Mouse (Mus musculus): Measurements from ENCODE around the gene Neo1. TPM values are rescaled to one million over a fixed set of nuclear protein-coding genes. Genes with fewer than 3 reads are reported as not detected.

Gene Neo1
- polyA plus RNA-seq (2015; fragmentation: Nextera tagmentation; extraction: Ambion mirVana) = 11.2 and 17.3 TPM in 2 replicates

DNA sequence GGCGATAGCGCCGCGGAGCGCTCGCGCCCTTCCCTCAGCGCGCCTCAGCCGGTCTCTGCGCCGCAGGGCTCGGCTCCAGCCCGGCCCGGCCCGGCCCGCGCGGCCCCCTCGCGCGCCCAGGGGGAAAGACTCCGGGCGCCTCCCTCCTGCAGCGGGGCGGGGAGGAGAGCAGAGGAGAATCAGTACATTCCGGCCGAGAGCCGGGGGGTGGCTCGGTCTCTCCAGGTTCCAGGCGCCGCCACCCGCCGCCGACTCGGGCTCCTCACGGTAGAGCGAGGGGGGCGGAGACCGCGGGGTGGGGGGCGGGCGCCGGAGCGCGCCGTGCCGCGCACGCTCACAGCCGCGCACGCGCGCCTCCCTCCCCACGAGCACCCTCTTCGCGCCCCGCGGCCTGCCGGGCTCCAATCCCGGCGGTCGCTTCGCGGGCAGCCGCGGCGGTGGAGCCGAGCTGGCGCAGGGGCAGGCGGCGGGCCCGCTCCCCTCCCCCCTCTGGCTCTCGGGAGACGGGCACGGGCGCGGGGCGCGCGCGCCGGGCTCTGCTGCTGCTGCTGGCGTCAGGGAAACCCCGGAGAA lies at the start of gene Neo1:
Gene Neo1, minus strand, starts transcription at position 283 of the 573 bp plus-strand sequence.
- Histone ChIP-seq H3K4me3 (ENCODE audit: low read length) (peak within 1 kb of the TSS; percentile 97), H3K27me3 (replicated peaks; ENCODE audit: control insufficient read depth, insufficient read depth, low read length) (no peaks in the 10 kb centered on the region), H3K9ac (ENCODE audit: low read depth, low read length) (peak within 1 kb of the TSS; percentile 96), H3K27ac (ENCODE audit: low read length) (peak within 1 kb of the TSS; percentile 100), H3K4me2 (ENCODE audit: low read depth, low read length) (peak within 1 kb of the TSS; percentile 88), H3K36me3 (ENCODE audit: control insufficient read depth, insufficient read depth, low read length) (no peaks in the 10 kb centered on the region), H3K9me3 (ENCODE audit: control insufficient read depth, low read length) (no peaks in the 10 kb centered on the region), H3K4me1 (ENCODE audit: control insufficient read depth, insufficient read depth, low read length) (peaks cover 9% of the 10 kb centered on the region; the same call in 1 of the 2 replicates)
- whole genome bisulfite sequencing = 0% methylated on average over 70 of the region's 86 CpGs
- ATAC-seq = peak; percentile 93

DNA sequence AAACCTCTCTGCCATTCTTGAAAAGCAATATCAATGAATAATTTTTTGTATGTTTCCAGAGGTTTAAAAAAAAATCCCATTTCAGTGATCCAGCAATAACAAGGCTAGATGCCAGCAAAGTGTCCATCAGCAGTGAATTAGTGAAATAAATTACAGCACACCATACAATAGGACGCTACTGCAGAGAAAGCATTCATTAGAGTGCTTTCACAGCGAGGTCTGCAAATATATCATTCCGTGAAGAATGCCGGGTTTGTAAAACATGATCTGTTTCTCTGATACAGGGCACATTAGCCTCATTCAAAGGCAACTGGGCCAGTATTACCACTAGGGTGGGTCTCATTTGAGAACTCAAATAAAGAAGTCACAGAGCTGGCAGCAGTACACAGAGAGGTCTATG lies 39.4 kb upstream of the Neo1 start:
- Histone ChIP-seq H3K36me3 (ENCODE audit: control insufficient read depth, insufficient read depth, low read length) (no peaks in the 10 kb centered on the region), H3K27me3 (replicated peaks; ENCODE audit: control insufficient read depth, insufficient read depth, low read length) (no peaks in the 10 kb centered on the region), H3K9ac (ENCODE audit: low read depth, low read length) (no peak overlapping the region), H3K27ac (ENCODE audit: low read length) (no peak overlapping the region), H3K4me1 (ENCODE audit: control insufficient read depth, insufficient read depth, low read length) (peaks cover 12% of the 10 kb centered on the region), H3K4me3 (ENCODE audit: low read length) (no peak overlapping the region), H3K4me2 (ENCODE audit: low read depth, low read length) (no peak overlapping the region), H3K9me3 (ENCODE audit: control insufficient read depth, low read length) (no peaks in the 10 kb centered on the region)
- 64% methylated on average over 4 of the region's 4 CpGs for WGBS
- ATAC-seq = no peak

DNA sequence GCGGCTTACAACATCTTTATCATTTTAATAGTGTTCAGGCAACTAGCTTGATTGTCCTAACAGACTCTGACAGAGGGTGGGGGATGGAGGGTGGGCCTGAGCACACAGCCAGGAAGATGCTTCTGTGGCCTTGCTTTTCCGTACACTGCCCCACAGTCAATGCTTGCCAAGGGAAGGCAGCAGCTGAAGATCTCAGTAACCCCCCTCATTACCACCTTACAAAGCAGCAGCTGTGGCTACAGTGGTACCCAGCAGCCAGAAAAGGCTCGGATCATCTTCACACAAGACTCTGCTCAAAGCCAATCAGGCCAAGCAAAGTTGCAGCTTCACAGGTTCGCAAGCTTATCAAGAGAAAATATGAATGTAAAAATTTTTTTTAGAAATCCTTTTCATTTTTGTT lies 37.6 kb upstream of the Neo1 start:
- WGBS = 80% methylated on average over 4 of the region's 4 CpGs
- no peaks in the 10 kb centered on the region for H3K36me3 ChIP-seq (ENCODE audit: control insufficient read depth, insufficient read depth, low read length)
- H3K27ac ChIP-seq (ENCODE audit: low read length) = no peak overlapping the region
- ATAC-seq = no peak
- H3K27me3 ChIP-seq (replicated peaks; ENCODE audit: control insufficient read depth, insufficient read depth, low read length) = no peaks in the 10 kb centered on the region
- H3K4me2 ChIP-seq (ENCODE audit: low read depth, low read length) = no peak overlapping the region
- peaks cover 12% of the 10 kb centered on the region for H3K4me1 ChIP-seq (ENCODE audit: control insufficient read depth, insufficient read depth, low read length)
- no peak overlapping the region for H3K4me3 ChIP-seq (ENCODE audit: low read length)
- H3K9ac ChIP-seq (ENCODE audit: low read depth, low read length) = no peak overlapping the region
- H3K9me3 ChIP-seq (ENCODE audit: control insufficient read depth, low read length) = no peaks in the 10 kb centered on the region

DNA sequence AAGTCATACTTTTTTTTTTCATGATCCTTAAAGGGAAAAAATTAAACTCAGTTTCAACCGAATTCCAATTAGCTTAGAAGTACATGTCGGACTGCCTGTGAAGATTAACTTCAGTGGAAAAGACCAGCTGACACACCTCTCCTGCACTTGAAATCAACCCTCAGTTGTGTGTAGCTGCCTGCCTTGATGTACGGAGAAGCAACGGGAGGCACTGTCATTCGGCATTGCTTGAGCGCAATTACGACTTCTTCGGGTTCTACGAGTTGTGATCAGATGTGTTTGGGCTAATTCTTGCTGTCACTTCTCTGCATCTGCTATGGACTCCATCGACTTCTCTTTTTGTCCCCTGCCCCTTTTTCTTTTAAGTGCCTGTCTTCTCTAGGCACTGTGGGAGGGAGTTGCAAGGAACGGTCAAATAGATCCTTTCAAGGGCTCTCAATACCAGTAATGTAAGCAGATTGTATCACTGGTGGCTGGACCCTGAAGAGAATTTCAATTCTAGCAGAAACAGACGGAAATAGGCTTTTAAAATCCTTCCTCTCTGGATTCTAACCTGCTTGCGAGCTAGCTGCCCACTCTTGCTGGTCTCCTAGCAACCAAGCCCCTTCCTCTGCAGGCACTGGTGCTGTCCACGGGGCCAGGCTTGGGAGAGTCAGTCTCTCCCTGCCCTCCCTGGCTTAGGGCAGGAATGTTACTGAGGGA lies 36.0 kb upstream of the Neo1 start:
- H3K9ac ChIP-seq (ENCODE audit: low read depth, low read length) = peak overlapping the region; percentile 11; the same call in 1 of the 2 replicates
- ATAC-seq = no peak
- no peaks in the 10 kb centered on the region for H3K36me3 ChIP-seq (ENCODE audit: control insufficient read depth, insufficient read depth, low read length)
- H3K4me2 ChIP-seq (ENCODE audit: low read depth, low read length) = peak overlapping the region; percentile 28
- no peak overlapping the region for H3K4me3 ChIP-seq (ENCODE audit: low read length)
- H3K9me3 ChIP-seq (ENCODE audit: control insufficient read depth, low read length) = no peaks in the 10 kb centered on the region
- WGBS = 29% methylated on average over 14 of the region's 14 CpGs
- H3K4me1 ChIP-seq (ENCODE audit: control insufficient read depth, insufficient read depth, low read length) = peaks cover 12% of the 10 kb centered on the region
- H3K27ac ChIP-seq (ENCODE audit: low read length) = 0 out of 2 replicates have a peak overlapping the region, but pooled peaks have one; percentile 4
- no peaks in the 10 kb centered on the region for H3K27me3 ChIP-seq (replicated peaks; ENCODE audit: control insufficient read depth, insufficient read depth, low read length)

DNA sequence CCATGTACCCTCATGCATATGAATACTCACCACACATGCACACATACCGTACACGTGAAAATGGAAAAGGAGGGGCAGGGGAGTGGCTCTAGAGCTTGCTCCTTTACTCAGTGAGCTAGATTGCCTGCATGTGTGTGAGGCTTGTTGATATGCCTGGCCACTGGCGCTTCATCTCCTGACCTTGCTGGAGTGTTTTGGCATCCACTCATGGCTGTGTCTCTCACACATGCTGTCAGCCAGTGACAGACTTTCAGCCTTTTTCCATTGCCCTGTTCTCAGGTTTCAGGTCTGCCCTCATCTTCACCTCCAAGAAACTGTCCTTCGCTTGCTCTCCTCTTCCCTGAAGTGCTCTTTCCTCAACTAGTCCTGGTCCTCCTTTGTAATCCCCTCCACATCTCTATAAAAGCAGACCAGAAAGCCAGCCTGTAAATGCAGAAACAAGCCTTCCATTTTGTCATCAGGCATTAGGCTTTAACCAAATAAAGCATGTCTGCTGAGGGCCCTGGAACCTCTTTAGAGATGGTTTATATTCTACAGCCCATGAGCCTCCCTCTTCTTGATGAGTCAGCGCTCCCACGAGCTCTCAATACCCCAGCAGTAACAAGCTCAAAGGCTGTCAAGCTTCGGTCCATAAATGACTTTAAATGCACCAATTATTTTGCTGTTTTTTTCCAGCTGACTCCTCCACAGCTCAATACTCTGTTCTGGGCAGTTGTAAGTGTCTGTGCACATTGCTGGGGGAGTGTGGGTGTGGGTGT lies 35.2 kb upstream of the Neo1 start:
- no peaks in the 10 kb centered on the region for H3K9me3 ChIP-seq (ENCODE audit: control insufficient read depth, low read length)
- peak overlapping the region; percentile 14; the same call in 1 of the 2 replicates for H3K27ac ChIP-seq (ENCODE audit: low read length)
- H3K9ac ChIP-seq (ENCODE audit: low read depth, low read length) = no peak overlapping the region
- H3K4me2 ChIP-seq (ENCODE audit: low read depth, low read length) = no peak overlapping the region
- H3K36me3 ChIP-seq (ENCODE audit: control insufficient read depth, insufficient read depth, low read length) = no peaks in the 10 kb centered on the region
- 54% methylated on average over 7 of the region's 7 CpGs for WGBS
- H3K4me1 ChIP-seq (ENCODE audit: control insufficient read depth, insufficient read depth, low read length) = peaks cover 19% of the 10 kb centered on the region
- ATAC-seq = peak; percentile 48
- no peak overlapping the region for H3K4me3 ChIP-seq (ENCODE audit: low read length)
- no peaks in the 10 kb centered on the region for H3K27me3 ChIP-seq (replicated peaks; ENCODE audit: control insufficient read depth, insufficient read depth, low read length)

DNA sequence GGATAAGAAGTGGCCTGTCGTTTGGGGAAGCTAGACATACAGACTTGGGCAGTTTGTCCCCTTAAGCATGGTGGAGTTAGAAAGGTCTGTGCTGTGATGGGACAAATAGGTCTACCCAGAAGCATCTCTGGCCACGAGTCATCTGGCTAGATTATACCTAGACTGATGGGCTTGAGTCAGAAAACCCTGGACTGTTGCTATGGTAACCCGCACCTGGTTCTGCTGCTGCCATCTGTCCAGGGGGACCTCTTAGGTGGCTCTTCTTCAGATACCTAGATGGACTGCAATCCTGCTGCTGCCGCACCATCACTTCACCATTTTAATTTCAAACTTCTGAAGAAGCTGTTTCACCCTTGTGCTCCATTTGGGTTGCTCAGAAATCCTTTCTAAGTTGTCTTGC lies 34.0 kb upstream of the Neo1 start:
- H3K4me1 ChIP-seq (ENCODE audit: control insufficient read depth, insufficient read depth, low read length) = peaks cover 28% of the 10 kb centered on the region
- no peak overlapping the region for H3K9ac ChIP-seq (ENCODE audit: low read depth, low read length)
- H3K9me3 ChIP-seq (ENCODE audit: control insufficient read depth, low read length) = no peaks in the 10 kb centered on the region
- no peak overlapping the region for H3K27ac ChIP-seq (ENCODE audit: low read length)
- H3K36me3 ChIP-seq (ENCODE audit: control insufficient read depth, insufficient read depth, low read length) = no peaks in the 10 kb centered on the region
- ATAC-seq = no peak
- H3K27me3 ChIP-seq (replicated peaks; ENCODE audit: control insufficient read depth, insufficient read depth, low read length) = no peaks in the 10 kb centered on the region
- 82% methylated on average over 4 of the region's 4 CpGs for WGBS
- no peak overlapping the region for H3K4me3 ChIP-seq (ENCODE audit: low read length)
- H3K4me2 ChIP-seq (ENCODE audit: low read depth, low read length) = no peak overlapping the region

DNA sequence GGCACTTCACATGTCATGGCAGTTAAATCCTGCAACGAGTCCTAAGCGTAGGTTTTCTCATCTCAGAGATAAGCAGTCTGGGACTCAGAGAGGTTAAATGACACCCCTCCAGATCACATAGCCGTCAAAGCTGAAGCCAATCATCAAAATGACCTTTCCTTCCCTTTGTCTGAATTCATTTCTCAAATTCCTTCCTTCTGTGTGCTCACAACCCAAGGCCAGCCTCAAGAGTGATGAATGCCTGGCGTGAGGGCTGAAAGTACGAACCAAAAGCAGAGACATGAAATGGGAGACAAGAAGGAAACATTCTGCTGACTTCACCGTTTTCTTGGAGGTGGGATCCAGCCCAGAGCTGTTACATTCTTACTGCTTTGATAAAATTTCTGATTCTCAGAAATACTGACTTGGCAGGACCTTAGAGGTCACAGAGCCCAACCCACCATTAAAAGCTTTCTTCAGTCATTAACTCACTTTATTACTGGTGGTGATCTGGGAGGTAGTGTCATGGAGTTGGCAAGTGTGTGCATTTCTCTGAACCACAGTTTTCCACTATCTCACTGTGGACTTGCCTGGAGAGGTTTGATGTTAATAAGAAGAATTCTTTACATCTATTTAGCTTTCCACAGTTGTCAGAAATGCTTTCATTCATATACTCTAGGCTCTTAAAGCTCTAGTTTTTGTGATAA lies 29.5 kb upstream of the Neo1 start:
- Histone ChIP-seq H3K4me1 (ENCODE audit: control insufficient read depth, insufficient read depth, low read length) (peaks cover 16% of the 10 kb centered on the region), H3K9me3 (ENCODE audit: control insufficient read depth, low read length) (no peaks in the 10 kb centered on the region), H3K36me3 (ENCODE audit: control insufficient read depth, insufficient read depth, low read length) (no peaks in the 10 kb centered on the region), H3K4me3 (ENCODE audit: low read length) (no peak overlapping the region), H3K4me2 (ENCODE audit: low read depth, low read length) (no peak overlapping the region), H3K27ac (ENCODE audit: low read length) (no peak overlapping the region), H3K9ac (ENCODE audit: low read depth, low read length) (no peak overlapping the region), H3K27me3 (replicated peaks; ENCODE audit: control insufficient read depth, insufficient read depth, low read length) (no peaks in the 10 kb centered on the region)
- ATAC-seq = peak; percentile 42; the same call in 1 of the 2 replicates
- WGBS = 35% methylated on average over 6 of the region's 6 CpGs

DNA sequence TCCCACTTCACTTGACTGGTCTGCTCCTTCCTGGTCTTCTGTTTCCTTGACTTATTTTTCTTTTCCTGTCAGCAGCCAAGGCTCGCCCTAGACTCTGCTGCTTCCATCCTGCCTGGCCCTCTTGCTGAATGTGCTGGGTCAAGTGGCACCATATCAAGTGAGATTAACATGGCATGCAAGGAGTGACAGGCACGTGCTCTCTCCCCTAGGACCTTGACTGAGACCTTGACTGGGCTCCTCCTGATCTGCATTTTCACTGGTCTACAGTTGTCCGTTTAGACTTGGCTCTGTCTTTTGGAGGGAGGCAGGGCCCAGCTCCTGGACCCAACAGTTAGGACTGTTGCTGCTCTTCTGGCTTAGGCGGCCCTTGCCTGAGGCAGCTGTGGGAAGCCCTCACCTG lies 26.2 kb upstream of the Neo1 start:
- H3K27ac ChIP-seq (ENCODE audit: low read length) = no peak overlapping the region
- no peaks in the 10 kb centered on the region for H3K27me3 ChIP-seq (replicated peaks; ENCODE audit: control insufficient read depth, insufficient read depth, low read length)

More for the DNA sequence above, 26.2 kb upstream of the Neo1 start:
- no peak for ATAC-seq
- no peaks in the 10 kb centered on the region for H3K9me3 ChIP-seq (ENCODE audit: control insufficient read depth, low read length)
- no peaks in the 10 kb centered on the region for H3K36me3 ChIP-seq (ENCODE audit: control insufficient read depth, insufficient read depth, low read length)
- no peak overlapping the region for H3K4me3 ChIP-seq (ENCODE audit: low read length)
- peaks cover 19% of the 10 kb centered on the region for H3K4me1 ChIP-seq (ENCODE audit: control insufficient read depth, insufficient read depth, low read length)
- H3K9ac ChIP-seq (ENCODE audit: low read depth, low read length) = no peak overlapping the region
- WGBS = 65% methylated on average over 4 of the region's 4 CpGs
- H3K4me2 ChIP-seq (ENCODE audit: low read depth, low read length) = no peak overlapping the region

Measured in intestine, embryonic 16.5 days (tissue).